Mouse (Mus musculus): ENCODE measurements around the gene Pole3. TPM values are rescaled to one million over a fixed set of nuclear protein-coding genes. Genes with fewer than 3 reads are reported as not detected.

The Pole3 gene
- total RNA-seq (2023), result 16.3 TPM

GRCm38 (mm10) chr4:62524651-62525488 lies at the start of gene Pole3, which contains the start of gene 4933430I17Rik:
Gene Pole3 (minus strand): TSS chr4:62525068.
Gene 4933430I17Rik (plus strand): TSS chr4:62525369.

DNA sequence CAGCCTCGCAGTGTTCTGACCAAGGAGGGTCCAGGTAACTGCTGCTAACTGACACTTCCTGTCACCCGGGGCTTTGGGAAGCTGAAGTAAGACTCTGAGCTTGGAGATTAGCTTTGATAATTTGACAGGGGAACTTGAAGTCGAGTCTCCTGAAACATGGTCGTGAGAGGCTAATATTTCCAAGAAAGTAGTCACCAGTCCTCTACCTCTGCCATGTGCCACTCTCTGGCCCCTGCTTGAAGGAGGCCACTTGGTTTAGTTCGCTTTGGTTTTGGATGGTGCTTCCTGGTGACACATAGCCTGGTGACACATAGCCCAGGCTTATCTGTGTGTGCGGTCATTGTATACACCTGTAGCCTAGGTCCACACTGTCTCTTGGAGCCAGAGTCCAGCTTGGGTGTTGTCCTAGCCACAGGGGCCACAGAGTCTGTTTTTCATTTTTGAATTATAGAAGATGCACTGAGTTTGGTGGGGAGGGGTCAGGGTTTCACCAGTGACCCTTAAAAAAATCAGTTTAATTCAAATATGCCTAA lies 35.0 kb upstream of the Pole3 start, which contains the start of gene Rgs3:
Gene Rgs3 (plus strand): TSS at position 51 of the 533 bp plus-strand sequence.

DNA sequence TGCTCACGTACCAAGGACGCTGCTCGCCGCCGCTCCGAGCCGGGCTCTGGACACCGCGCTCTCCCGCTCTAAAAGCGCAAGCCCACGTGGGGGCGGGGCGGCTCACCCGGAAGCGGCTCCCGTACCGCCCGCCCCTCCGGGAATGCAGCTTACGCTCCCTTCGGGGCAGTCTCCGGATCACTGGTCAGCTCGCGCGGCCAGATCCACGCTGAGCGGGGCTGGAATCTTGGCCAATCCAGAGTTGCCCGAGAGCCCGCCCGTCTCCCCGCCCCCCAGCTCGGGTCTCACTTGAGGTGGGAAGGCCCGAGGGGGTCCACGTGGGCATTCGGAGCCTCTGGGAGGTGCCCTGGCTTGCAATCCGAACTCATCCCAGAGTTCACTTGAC lies 5.0 kb downstream of the Pole3 start, which contains the start of gene Alad:
Gene Alad (minus strand): TSS at position 70 of the 385 bp plus-strand sequence.

GRCm38 (mm10) chr4:62503374-62503970 lies 21.4 kb downstream of the Pole3 start, which contains the start of gene Hdhd3:
Gene Hdhd3 (minus strand): TSS chr4:62503467.

GRCm38 (mm10) chr4:62479937-62480708 lies 44.7 kb downstream of the Pole3 start, which contains the start of gene Bspry:
Gene Bspry (plus strand): TSS chr4:62480053.

Other genes starting within 250 kb of the Pole3 start
- 77.4 TPM for gene Fkbp15, start 164.5 kb downstream of the Pole3 start, total RNA-seq (2023)
- gene Slc31a1, start 164.3 kb downstream of the Pole3 start, total RNA-seq (2023), result 10.8 TPM
- gene Cdc26, start 116.4 kb downstream of the Pole3 start, total RNA-seq (2023), result 34.5 TPM
- gene Prpf4, start 116.3 kb downstream of the Pole3 start, total RNA-seq (2023), result 23.8 TPM
- not detected for gene Rnf183, start 89.8 kb downstream of the Pole3 start, total RNA-seq (2023)
- not detected for gene Wdr31, start 54.2 kb downstream of the Pole3 start, total RNA-seq (2023)
- 1.9 TPM for gene Bspry, start 45.0 kb downstream of the Pole3 start, total RNA-seq (2023)
- gene Hdhd3, start 21.6 kb downstream of the Pole3 start, total RNA-seq (2023), result 0.47 TPM
- gene Alad, start 5.2 kb downstream of the Pole3 start, total RNA-seq (2023), result 9.6 TPM
- 2.0 TPM for gene 4933430I17Rik, start 301 bp upstream of the Pole3 start, total RNA-seq (2023)
- gene Rgs3, start 34.8 kb upstream of the Pole3 start, total RNA-seq (2023), result 59.6 TPM

Measured in CD4-positive naive resting alpha-beta T cell, adult 76 days (primary cell).